Mouse (Mus musculus): ENCODE measurements around the gene Gnai3.
A peak's percentile ranks its signal among the peaks of the same experiment; 100 is the strongest.

The Gnai3 gene

DNA sequence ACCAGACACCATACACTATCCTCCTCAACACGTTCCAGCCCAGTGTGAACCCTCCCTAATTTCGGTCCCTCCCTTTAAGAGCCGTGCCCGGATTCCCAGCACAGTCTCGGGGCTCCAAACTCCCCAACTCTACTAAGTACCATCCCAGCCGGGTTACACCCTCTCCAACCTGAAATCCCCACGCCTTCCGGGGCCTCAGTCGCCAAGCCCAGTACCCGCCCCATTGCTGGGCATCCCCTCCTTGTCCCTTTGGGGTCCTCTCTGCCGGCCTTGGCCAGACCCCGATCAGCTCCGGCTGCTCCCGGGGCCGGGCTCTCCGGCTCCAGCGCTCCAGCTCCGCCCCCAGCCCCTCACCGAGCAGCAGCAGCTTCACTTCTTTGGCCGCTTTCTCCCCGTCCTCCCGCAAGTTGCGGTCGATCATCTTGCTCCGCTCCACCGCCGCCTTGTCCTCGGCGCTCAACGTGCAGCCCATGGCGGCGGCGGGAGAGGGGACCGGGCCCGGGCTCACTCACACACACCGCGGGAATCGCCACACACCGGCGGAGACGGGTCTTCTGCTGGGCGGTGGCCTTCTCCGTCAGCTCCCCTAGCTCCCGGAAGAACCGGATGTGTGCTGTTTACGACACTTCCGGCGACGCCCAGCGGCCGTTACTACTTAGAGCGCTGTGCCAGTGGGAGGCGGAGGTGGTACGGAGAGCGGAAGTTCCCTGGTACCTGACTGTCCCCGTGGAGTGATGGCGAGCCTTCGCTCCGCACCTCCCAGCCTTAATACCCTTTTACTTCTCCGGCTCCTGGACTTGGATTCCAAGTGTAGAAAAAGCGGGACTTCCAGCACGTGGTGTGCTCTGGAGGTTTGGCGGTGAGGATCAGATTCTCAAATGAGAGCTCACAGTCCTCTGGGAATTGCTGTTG lies at the start of gene Gnai3:
Gene Gnai3, minus strand, starts transcription at position 613 of the 912 bp plus-strand sequence.
- peak; percentile 93 for DNase-seq (ENCODE audit: low read depth)

DNA sequence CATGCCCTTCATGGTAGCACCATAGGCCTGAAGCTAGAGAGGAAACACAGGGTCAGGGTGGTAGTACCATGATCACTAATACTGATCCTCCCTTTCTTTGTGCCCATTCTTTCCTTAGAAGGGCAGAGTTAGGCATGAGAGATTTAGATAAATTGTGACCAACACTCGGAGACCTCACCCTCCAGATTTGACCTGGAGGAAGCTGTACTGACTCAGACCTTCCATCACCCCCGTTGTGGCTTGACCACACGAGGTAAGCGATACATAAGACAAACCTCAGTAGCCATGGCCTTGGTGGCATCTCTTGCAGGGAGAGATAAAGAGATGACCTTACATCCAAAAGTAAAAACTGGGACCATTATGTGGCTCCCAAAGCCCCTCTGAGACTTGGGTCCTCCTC lies 49.3 kb upstream of the Gnai3 start:
- no peak for DNase-seq (ENCODE audit: low read depth)

DNA sequence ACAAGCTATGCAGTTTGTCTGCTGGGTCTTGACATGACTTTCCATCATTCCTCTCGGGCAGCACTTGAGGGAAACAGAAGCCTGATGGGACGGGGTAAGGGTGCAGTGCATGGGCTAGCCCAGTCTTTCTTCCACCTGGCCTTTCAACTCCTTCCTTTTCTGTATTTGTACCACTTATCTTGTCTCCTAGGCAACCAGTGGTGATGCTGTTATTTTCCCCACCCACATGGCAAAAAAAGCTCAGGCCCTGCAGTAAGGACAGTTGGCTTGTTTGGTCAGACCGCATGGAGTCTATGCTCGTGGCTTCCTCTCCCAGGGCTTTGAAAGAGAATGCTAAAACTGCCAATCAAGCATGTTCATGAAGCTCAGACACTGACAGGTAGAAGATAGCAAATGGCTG lies 47.7 kb upstream of the Gnai3 start:
- DNase-seq (ENCODE audit: low read depth), result no peak

DNA sequence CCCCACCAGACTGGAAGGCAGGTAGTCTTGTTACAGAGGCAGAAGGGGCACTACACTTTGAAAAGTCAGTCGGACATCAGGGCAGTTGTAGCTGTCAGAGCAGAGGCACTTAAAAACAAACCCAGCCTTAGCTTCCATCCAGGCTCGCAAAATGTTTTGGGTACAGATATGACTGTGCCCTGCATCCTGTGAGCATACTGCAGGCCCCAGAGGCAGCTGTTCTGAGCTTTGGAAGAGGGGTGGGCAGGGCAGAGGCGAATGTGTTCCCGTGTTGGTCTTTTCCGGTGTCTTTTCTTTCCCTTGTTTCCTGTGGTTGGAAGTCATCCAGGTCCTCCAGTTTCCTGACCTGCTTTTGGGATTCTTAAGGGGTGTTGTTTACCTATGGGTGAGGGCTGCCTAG lies 44.0 kb upstream of the Gnai3 start:
- DNase-seq (ENCODE audit: low read depth), result no peak

DNA sequence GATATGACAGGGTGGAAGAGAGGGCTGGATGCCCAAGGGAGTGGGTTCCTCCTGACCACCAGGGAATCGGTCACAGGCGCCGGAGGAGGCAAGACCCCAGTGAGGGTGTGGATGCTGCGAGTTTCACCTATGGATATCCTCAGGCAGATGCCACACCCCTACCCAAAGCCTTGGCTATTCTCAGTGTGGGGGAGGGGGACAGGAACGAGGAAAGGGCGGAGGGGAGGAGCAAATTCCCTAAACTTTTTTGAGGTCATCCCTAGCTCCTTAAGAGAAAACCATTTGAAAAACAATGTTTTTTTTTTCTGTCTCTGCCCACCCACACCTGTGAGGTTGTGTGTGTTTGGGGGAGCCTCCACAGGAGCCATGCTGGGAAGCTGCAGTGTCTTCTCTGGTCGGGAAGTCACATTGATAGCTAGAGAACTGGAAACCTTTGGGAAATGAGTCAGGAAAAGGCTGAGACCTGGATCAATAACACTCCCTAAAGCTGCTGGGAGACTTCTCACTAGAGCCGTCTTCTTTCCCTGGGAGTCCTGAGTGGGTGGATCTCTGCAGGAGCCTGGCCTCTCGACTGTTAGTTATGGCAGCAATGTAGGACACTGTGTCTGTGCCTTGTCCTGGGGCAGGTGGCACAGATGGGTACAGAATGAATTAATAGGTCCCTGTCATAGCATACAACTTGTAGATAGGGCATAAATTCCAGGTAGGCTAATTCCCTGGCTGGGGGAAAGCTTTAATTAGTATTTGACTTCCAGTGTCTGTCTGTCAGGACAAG lies 43.0 kb upstream of the Gnai3 start:
- DNase-seq (ENCODE audit: low read depth), result no peak

DNA sequence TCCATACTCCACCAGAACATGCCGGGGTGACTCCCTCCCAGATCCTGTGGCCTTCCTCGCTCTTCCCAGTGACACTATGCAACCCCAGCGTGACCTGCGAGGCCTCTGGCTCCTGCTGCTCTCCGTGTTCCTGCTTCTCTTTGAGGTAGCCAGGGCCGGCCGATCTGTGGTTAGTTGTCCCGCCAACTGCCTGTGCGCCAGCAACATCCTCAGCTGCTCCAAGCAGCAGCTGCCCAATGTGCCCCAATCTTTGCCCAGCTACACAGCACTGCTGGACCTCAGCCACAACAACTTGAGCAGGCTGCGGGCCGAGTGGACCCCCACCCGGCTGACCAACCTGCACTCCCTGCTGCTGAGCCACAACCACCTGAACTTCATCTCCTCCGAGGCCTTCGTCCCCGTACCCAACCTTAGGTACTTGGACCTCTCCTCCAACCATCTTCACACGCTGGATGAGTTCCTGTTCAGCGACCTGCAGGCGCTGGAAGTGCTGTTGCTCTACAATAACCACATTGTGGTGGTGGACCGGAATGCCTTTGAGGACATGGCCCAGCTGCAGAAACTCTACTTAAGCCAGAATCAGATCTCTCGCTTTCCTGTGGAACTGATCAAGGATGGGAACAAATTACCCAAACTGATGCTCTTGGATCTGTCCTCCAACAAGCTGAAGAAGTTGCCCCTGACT lies 41.3 kb upstream of the Gnai3 start:
- DNase-seq (ENCODE audit: low read depth), result no peak

DNA sequence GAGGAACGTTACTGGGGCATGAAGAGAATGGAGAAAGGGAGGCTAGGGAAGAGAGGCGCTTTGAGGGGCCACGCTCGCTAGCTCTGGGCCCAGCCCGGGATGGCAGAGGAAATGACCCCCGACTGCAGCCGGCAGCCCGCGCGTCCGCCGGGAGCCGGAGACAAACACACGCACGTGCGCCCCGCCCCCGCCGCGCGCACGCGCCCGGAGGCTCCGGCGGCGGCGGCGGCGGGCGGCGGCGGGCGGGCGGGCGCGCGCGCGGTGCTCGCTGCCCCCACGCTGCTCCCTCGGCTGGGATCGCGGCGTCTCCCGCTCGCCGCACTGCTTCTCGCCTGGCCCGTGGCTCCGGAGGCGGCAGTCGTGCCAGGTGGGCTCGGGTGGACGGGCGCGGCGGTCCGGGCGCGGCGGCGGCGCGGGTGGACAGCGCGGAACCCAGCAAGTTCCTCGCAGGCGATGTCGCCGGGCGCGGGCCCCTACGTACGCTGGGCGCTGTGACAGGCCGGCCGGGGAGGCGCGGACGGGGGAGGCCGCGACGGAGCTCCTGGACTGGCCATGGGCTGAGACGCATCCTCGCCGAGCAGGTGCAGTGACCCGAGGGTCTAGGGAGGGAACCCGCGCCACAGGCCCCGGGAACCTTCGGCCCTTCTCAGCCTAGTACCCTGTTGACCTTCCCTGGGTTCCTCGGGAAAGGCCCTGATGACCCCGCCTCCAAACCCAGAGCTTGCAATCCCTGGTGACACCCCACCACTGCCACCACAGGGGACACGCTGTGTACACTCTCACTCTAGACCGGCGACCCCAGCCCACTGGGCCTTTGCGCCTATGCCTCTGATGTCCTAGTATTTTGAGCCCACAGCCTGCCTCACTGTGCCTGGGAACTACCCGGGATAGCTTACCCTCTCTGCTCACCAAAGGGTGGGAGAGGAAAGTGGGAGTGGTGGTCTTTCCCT lies 40.4 kb upstream of the Gnai3 start, which contains the start of gene Amigo1:
Gene Amigo1, plus strand, starts transcription at position 238 of the 950 bp plus-strand sequence.
- peak; percentile 60 for DNase-seq (ENCODE audit: low read depth)

DNA sequence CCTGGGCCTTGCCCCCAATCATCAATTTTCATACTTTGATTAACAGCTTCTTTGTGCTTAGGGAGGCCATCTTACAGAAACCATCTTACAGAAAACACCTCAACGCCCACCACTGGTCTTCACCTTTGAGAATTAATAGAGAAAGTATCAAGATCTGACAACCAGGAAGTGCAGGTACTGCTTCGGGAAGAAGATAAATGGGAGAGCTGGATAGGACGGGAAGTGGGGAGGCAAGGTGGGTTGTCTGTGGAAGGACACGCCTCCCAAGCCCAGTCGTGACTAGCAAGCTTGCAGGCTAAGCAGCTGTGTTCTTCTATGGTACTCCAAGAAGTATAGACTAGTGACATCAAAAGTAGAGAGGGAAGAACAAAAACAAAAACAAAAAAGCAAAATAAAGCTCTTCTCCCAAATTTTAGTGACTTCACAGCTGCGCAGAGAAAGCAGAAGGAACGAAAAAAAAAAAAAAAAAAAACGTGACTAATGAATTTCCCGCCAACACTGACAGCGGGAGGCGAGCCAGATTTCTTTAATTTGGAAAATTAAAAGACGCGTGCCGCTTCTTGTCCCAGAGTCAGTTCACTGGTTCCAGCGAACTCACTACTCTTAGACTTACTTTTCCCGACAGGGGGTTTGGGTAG lies 39.6 kb upstream of the Gnai3 start:
- peak; percentile 33 for DNase-seq (ENCODE audit: low read depth)

DNA sequence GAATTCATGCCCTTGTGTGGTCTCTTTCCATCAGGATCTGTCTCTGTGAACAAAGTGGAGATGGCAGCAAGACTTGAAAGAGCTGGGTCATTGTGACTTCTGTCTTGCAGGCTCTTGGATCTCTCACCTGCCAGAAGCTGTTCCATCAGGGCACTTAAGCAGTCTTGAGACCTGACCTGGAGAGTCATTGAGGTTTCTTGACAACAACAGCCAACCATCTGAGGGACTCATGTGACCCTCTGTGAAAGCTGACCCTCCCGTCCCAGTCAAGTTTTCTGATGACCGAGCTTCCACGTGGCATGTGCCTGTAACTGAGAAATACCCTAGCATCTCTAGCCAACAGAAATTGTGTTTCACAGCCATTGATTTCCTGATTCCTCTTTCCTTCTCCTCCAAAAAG lies 38.8 kb upstream of the Gnai3 start:
- DNase-seq (ENCODE audit: low read depth), result no peak

DNA sequence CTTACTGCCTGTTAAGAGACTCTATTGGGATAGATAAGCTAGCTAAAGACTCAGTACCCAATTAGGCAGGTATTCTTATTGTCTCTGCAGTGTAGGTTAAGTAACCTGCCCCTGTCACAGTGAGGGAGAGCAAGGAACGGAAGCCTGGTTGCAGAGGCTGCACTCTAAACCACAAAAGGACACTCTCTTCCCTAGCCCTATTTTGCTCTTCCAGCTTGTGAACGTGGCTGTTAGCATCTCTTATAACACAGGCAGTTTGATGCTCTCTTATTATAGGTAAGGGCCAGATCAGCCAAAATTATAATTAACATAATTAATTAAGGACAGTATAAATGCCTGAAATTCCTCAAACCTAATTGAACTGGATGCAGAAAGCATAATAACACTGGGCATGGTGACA lies 34.6 kb upstream of the Gnai3 start:
- DNase-seq (ENCODE audit: low read depth), result no peak

DNA sequence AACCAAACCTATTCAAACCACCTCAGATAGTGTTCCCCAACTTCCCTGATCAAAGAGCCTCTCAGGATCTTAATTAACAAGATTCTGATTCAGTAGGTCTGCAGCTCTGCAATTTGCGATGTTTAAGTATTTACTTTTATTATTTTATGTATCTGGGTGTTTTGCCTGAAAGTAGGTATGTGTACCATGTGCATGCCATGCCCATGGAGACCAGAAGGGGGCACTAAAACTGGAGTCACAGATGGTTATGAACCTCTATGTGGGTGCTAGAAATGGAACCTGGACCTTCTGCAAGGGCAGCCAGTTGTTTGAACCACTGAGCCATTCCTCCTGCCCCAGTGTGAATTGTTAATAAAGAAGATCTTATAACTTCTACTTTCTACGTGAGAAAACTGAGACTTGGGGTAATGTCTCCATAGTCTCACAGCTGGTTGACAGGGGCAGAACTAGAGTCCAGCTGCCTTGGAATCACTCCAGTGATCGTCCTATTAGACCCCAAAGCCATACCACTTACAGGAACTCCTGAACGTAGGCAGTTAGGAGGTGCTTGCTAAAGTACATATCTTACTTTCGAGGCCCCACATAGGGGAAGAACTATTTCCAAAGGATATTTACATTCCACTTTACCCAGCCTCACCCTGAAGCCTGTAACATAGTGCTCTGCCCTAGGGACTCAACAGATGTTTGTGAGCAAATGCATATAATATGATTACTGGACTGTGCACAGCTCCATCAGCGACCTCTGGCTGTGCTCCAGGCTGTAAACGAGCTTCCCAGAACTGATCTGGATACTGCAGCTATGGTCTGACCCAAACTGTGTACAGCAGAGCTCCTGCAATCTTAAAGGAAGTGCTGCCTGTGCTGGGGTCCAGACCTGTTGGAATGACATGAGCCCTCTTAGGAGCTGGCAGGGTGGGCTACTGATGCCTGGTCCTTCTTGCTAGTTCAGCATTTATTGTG lies 33.1 kb upstream of the Gnai3 start:
- peak; percentile 82 for DNase-seq (ENCODE audit: low read depth)

DNA sequence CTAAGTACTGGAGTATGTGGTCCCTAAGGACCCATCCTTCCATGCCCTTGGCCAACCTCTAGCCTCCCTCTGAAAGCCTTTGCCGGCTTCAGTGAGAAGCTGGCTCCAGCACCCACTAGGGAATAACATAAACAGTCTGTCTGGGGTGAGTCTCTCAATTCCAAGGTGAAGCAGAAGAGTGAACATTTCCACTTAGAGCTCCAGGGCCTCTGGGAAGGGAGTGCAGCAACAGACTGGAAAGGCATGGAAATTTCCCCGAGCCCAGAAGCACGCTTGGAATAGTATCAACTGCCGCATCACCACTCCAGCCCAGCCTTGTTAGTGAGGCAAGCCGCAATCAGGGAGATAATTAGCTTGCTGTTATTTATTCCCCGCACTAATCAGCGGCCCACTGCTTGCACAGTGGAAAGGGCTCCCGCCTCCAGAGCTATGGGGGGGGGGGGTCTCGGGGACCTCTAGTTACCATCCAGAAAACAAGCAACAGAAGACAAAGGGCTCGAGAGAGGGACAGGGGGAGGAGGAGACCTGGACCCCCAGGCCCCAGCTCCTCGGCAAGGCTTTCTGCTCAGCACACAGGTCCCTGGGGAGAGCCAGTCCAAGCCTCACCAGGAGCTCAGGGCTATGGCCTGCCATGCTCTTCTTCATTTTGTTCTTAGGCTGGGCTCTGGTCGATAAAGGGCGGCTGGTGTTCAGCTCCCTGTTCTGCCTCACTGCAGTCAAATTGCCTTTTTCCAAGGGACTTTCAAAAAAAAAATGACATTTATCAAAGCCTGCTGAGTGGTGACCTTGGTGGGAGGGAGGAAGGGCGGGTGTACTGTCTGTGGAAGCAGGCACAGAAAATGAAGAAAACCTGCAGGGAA lies 29.0 kb upstream of the Gnai3 start:
- DNase-seq (ENCODE audit: low read depth), result peak; percentile 76

DNA sequence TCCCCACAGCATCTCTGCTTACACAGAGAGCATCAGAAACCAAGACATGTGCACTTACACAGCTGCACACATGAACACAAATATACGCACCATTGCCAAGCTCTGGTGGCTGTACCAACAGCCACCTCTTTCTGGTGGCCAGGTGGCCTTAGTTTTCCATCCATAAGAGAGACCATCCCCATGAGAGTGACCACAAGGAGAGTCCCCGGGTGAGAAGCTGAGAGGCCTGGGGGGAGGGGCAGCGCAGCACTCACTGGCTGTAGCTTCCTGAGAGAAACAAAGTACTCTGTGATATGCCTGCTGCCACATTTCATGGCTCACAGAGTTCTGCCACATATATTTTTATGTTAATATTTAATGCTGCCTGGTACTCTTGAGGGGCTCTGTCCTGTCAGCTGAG lies 23.3 kb upstream of the Gnai3 start:
- no peak for DNase-seq (ENCODE audit: low read depth)

DNA sequence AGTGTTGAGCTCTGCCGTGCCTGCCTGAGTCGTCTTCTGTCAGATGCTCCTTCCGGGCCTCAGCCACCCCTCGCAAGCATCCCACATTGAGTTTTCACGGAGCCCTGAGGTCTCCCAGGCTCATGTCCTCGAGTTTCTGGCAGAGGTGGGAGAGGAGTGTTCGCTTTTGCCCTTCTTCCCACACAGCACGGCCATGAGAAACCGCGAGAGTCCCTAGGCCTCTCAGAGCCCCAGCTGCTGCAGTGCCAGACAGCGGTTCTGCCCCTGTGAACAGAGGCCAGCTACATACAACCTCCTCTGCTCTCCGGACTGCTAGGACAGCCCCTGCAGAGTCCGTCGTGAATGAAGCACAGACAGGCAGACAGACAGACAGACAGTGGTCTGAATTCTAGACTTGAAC lies 21.6 kb upstream of the Gnai3 start:
- peak; percentile 31 for DNase-seq (ENCODE audit: low read depth)

DNA sequence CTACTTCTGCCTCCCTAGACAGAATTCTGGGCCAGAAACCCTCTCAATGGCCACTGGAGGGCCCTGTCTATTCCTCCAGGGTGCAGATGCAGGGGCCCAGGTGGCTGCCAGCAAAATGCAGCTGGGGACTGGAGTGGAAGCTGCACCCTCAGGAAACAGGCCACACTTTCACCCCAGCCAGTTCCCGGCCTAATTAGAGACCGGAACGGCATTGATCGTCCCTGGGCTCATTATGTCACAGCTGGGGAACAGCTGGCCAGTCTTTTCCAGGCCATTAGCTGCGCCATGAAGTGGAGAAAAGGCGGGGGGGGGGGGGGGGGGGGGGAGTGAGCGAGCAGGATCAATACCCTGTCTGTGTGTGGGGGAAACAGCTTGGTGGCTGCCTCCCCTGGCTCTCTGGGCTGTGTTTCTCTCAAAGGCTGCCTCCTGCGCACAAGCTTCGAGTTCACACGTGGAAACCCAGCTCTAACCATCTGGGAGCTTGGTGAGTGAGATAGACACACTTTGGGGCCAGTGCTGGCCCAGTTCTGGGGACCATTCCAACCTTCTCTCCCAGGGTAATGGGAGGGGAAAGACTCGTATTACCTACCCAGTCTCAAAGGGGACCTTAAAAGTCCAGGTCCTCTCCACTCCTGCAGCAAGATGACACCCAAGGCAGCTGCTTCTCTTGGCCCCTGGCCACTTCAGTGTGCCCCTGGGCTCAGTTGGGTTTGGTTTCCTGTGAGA lies 20.7 kb upstream of the Gnai3 start:
- DNase-seq (ENCODE audit: low read depth), result peak; percentile 62

DNA sequence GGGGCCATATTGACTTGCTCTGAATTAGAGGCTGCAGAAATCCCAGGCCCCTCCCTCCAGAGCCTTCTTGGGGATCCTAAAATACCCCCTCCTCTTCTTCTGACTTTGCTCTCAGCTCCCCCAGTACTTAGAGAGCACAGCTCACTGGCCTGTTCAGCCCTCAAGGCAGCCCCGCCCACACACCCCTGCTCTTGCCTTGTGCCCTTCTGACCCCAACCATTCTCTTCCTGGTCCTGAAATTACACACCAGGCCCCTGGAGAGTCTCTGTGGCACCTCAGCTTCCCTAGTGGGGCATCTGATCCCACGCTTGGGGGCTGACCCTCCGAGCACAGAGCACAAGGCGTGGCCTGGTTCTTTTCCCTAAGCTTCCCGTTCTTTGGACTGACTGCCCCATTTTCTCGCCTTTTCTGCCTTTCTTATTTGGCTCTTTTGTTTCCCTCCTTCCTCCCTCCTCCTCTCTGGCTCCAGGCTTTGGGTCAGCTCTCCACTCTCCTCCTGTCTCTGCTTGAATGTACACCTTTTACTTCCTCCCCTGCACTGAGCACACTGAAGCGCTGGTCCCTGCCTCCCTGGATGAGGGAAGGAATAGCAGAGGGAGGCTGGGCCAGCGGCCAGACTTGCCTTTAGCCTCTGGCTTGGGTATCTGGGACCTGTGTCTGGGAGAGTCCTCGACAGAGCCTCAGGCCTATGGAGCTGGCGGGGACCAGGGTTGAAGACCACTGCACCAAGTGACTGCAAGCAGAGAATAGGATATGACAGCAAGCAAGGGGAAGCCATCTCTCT lies 19.8 kb upstream of the Gnai3 start:
- peak; percentile 28 for DNase-seq (ENCODE audit: low read depth)

DNA sequence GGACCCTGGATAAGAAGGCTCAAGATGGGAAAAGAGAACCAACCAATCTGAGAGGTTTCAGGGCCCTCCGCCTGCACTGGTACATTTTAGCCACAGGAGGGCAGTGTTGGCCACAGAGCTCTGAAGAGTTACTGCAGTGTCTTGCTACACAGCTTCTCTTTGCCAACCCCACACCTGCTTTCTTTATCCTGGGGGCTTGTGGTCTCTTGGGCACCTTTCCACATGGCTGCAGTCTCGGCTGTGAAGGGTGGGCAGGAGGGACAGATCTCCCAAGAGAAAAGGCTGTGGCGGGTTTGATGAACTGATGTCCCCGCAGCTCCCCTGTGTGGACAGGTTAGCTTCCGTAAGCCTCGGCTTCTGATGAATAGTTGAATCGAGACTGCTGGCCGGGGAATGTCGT lies 18.9 kb upstream of the Gnai3 start:
- DNase-seq (ENCODE audit: low read depth), result peak; percentile 89
